Mouse (Mus musculus): Measurements from ENCODE around the gene Otub1.

DNA sequence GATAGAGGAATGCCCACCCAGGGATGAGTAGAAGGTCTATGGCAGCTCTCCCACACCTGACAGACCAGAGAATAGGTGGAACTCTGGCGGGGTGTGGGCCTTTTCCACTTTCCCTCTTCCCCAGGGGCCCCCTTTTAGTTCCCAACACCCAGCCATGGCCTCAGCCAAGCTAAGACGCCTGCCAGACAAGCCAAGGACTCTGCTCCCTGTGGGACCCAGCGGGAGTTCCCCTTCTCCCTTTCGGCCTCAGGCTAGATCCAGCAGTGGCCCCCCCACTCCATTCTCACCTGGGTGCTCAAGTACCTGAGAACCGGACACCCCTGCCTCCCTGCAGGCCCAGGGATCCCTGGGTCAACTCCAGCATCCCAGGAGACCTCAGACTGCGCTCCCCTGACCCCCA lies 16.1 kb upstream of the Otub1 start:
- TF ChIP-seq POLR2A (IDR thresholded peaks at IDR 0.05; ENCODE audit: insufficient read depth, low read length) (no peak), CTCF (IDR thresholded peaks at IDR 0.05; ENCODE audit: low read depth, low read length) (no peak), EP300 (IDR thresholded peaks at IDR 0.05; ENCODE audit: insufficient read depth, low read depth, low read length) (no peak)
